Mouse (Mus musculus): ENCODE results near the gene Ubn2. TPM values are rescaled to one million over a fixed set of nuclear protein-coding genes. Genes with fewer than 3 reads are reported as not detected.
A peak's percentile ranks its signal among the peaks of the same experiment; 100 is the strongest.

The Ubn2 gene
- polyA plus RNA-seq, 1 experiment from 2014 or later: 12.4 TPM

DNA sequence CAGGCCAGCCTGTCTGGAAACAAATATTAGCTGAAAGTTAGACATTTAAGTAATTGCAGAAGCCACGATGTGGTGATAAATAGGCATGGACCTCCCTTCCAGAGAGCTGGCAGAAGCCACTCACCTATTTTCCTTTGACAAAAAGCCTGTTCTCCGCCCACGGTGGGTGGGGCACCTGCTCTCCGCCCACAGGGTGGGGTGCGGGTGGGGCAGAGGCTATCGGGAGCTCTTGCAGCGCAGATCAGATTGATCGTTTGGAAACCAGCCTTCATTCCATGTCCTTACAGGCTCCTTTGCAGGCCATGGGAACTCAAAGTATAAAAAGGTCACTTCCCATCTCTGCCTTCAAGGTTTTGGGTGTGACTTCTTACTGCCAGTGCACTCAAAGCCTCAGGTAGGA lies 90.1 kb downstream of the Ubn2 start:
- Histone ChIP-seq H3K9ac (replicated peaks; ENCODE audit: low read length) (no peak overlapping the region), H3K36me3 (replicated peaks; ENCODE audit: control insufficient read depth, insufficient read depth, low read depth, low read length) (no peaks in the 10 kb centered on the region), H3K4me2 (ENCODE audit: low read depth, low read length) (no peak overlapping the region), H3K9me3 (replicated peaks; ENCODE audit: control insufficient read depth, low read length) (no peaks in the 10 kb centered on the region), H3K27me3 (ENCODE audit: control insufficient read depth, insufficient read depth, low read length) (no peaks in the 10 kb centered on the region), H3K4me3 (ENCODE audit: low read depth, low read length) (no peak overlapping the region), H3K4me1 (ENCODE audit: control insufficient read depth, insufficient read depth, low read length) (no peaks in the 10 kb centered on the region), H3K27ac (replicated peaks; ENCODE audit: low read depth, low read length) (no peak overlapping the region)
- WGBS: 17% methylated on average over 8 of the region's 8 CpGs
- no peak for ATAC-seq (replicated peaks; ENCODE audit: insufficient number of reproducible peaks, low FRiP score, low TSS enrichment, low read depth)
- no peak for DNase-seq (ENCODE audit: low spot score)

DNA sequence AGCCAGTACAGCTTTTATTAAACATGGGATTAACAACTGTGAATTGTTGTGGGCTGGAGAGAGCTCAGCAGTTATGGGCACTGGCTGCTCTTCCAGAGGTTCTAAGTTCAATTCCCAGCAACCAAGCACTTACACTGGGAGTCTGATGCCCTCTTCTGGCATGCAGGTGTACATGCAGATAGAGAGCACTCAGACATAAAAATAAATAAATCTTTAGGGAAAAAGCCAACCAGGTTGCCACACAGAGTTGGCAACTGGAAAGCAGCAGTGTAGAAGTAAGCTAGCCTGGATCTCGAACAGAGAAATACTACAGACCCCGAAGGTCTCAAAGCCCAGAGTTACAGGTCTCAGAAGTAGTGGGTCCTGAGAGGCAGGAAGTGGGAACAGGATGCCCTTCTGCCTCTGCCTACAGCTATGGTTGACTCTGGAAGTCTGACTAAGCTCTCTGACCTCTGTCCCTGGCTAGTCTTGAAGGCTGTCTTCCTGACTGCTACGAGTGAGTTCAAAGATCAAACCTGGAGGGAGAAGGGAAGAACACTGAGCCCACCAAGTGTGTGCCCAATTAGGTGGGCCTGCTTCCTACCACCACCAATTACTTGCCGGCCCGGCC lies 97.6 kb downstream of the Ubn2 start:
- WGBS: 39% methylated on average over 5 of the region's 5 CpGs
- Histone ChIP-seq H3K4me2 (ENCODE audit: low read depth, low read length) (no peak overlapping the region), H3K4me3 (ENCODE audit: low read depth, low read length) (no peak overlapping the region), H3K36me3 (replicated peaks; ENCODE audit: control insufficient read depth, insufficient read depth, low read depth, low read length) (no peaks in the 10 kb centered on the region), H3K9ac (replicated peaks; ENCODE audit: low read length) (no peak overlapping the region), H3K9me3 (replicated peaks; ENCODE audit: control insufficient read depth, low read length) (no peaks in the 10 kb centered on the region), H3K27ac (replicated peaks; ENCODE audit: low read depth, low read length) (no peak overlapping the region), H3K4me1 (ENCODE audit: control insufficient read depth, insufficient read depth, low read length) (no peaks in the 10 kb centered on the region), H3K27me3 (ENCODE audit: control insufficient read depth, insufficient read depth, low read length) (no peaks in the 10 kb centered on the region)
- DNase-seq (ENCODE audit: low spot score): peak; percentile 43
- ATAC-seq (replicated peaks; ENCODE audit: insufficient number of reproducible peaks, low FRiP score, low TSS enrichment, low read depth): no peak

DNA sequence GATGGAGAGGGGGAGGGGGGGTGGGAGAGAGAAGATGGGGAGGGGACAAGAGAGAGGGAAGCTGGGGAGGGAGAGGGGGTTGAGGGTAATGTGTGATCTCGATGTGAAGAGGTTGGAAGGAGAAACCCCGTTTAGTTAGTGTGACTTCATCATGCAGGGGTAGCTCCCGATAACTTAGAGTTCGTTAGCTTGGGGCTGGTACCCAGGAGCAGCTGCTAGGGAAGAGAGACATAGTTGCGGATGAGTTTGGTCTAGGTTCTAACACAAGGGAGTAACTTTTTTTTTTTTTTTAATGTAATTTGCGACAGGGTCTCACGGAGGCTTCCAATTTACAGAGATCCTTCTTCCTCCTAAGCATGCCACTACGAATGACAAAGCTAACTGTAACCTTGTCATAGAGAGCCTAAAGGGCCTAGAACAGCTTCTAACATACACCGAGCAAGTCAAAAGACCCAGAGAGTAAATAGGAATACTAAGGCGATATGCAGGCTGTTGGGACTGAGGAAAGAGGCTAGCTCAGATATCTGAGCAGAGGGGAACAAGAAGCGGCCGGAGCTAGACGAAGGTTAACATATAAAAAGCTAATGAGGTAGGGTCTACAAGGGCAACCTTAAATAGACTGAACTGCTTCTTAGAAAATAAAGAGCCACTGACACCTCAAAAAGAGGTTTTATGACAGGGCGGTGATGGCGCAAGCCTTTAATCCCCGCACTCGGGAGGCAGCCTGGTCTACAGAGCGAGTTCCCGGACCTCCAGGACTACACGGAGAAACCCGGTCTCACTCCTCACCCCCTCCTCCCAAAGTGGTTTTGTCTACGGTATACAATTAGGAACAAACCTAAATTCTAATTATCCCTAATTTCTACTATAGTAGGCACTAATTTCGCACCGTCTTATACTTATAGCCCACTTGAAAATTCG lies 99.0 kb downstream of the Ubn2 start:
- Histone ChIP-seq H3K9ac (replicated peaks; ENCODE audit: low read length) (peak overlapping the region; percentile 53), H3K27me3 (ENCODE audit: control insufficient read depth, insufficient read depth, low read length) (no peaks in the 10 kb centered on the region), H3K4me1 (ENCODE audit: control insufficient read depth, insufficient read depth, low read length) (no peaks in the 10 kb centered on the region), H3K4me3 (ENCODE audit: low read depth, low read length) (peak overlapping the region; percentile 85), H3K9me3 (replicated peaks; ENCODE audit: control insufficient read depth, low read length) (no peaks in the 10 kb centered on the region), H3K27ac (replicated peaks; ENCODE audit: low read depth, low read length) (peak overlapping the region; percentile 66), H3K4me2 (ENCODE audit: low read depth, low read length) (peak overlapping the region; percentile 82), H3K36me3 (replicated peaks; ENCODE audit: control insufficient read depth, insufficient read depth, low read depth, low read length) (no peaks in the 10 kb centered on the region)
- ATAC-seq (replicated peaks; ENCODE audit: insufficient number of reproducible peaks, low FRiP score, low TSS enrichment, low read depth): peak; percentile 49
- peak; percentile 30 for DNase-seq (ENCODE audit: low spot score)
- WGBS: 8% methylated on average over 25 of the region's 25 CpGs

DNA sequence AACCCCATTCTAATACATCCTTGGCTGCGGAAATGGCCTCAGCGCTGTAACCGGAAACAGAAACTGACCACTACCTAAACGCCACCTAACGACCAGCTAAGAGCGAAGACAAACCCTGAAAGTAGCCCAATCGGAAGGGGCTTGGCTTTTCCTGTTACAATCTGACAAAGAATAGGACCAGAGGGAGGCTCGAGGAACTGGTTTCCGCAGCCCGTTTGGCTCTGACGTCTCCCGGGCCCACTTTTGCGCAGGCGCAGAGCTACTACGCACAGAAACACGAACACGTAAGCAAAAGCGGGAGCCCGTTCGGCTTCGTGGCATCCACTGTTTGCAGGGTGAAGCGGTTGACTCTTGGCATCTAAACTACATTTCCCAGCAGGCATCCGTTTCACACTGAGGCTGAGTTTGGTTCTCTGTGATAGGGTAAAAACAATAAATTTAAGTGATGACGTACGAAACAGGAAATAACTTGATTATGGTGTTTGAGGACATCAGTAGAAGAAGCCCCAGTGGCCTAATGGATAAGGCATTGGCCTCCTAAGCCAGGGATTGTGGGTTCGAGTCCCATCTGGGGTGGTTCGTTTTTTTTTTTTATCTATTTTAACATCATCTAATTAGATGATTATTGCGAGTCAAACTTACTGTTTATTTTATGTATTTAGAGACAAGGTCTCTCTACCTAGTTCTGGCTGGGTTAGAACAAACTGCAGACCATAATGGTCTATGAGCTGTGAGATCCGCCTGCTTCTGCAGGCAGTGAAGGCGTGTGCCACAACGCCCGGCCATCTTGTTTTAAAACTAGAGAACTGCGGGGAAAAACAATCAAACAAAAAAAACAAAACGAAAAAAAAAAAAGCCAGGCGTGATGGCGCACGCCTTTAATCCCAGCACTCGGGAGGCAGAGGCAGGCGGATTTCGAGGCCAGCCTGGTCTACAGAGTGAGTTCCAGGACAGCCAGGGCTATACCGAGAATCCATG lies 100.0 kb downstream of the Ubn2 start, which contains the start of gene Fmc1:
Fmc1 (plus strand) TSS at position 75 of the 978 bp plus-strand sequence.
- H3K9ac ChIP-seq (replicated peaks; ENCODE audit: low read length): peak within 1 kb of the TSS; percentile 53
- H3K4me1 ChIP-seq (ENCODE audit: control insufficient read depth, insufficient read depth, low read length): no peaks in the 10 kb centered on the region
- DNase-seq (ENCODE audit: low spot score) (peak; percentile 99), ATAC-seq (replicated peaks; ENCODE audit: insufficient number of reproducible peaks, low FRiP score, low TSS enrichment, low read depth) (peak; percentile 90)
- no peaks in the 10 kb centered on the region for H3K27me3 ChIP-seq (ENCODE audit: control insufficient read depth, insufficient read depth, low read length)
- no peaks in the 10 kb centered on the region for H3K36me3 ChIP-seq (replicated peaks; ENCODE audit: control insufficient read depth, insufficient read depth, low read depth, low read length)
- H3K4me2 ChIP-seq (ENCODE audit: low read depth, low read length): peak within 1 kb of the TSS; percentile 82
- WGBS: 6% methylated on average over 41 of the region's 41 CpGs
- peak within 1 kb of the TSS; percentile 85 for H3K4me3 ChIP-seq (ENCODE audit: low read depth, low read length)
- no peaks in the 10 kb centered on the region for H3K9me3 ChIP-seq (replicated peaks; ENCODE audit: control insufficient read depth, low read length)
- peak within 1 kb of the TSS; percentile 85 for H3K27ac ChIP-seq (replicated peaks; ENCODE audit: low read depth, low read length)

DNA sequence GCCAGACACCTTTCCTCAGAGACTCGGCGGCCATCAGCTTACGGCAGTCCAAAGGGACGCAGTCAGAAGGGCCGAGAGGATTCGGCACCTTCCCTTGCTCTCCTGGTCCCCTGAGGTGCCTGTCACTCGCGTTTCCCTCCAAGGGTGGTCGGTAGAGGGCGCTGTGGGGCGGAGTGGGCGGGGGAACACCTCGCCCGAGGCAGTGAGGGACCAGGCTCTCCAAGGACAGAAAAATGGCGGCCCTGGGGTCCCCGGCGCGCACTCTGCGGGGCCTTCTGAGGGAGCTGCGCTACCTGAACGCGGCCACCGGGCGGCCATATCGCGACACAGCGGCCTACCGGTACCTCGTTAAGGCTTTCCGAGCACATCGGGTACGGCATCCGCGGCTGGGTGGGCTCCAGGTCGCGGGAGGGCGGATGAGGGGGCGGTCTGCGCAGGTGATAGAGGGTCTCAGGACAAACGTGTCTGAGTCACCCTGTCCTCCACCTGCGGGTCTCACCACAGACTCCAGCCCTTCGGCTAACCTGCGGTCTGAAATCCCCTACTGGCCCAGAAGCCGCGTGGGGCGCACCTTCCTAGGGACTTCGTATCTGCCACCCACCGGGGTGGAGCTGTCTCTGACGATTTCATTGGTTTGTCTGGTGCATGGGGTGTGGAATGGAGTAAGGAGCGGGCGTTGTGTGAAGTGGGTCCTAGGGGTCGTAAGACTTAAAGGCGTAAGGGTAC lies 101.1 kb downstream of the Ubn2 start:
- peak overlapping the region; percentile 40 for H3K4me2 ChIP-seq (ENCODE audit: low read depth, low read length)
- peak; percentile 97 for DNase-seq (ENCODE audit: low spot score)
- H3K36me3 ChIP-seq (replicated peaks; ENCODE audit: control insufficient read depth, insufficient read depth, low read depth, low read length): no peaks in the 10 kb centered on the region
- peak overlapping the region; percentile 86 for H3K9ac ChIP-seq (replicated peaks; ENCODE audit: low read length)
- H3K4me1 ChIP-seq (ENCODE audit: control insufficient read depth, insufficient read depth, low read length): no peaks in the 10 kb centered on the region
- no peaks in the 10 kb centered on the region for H3K27me3 ChIP-seq (ENCODE audit: control insufficient read depth, insufficient read depth, low read length)
- H3K27ac ChIP-seq (replicated peaks; ENCODE audit: low read depth, low read length): peak overlapping the region; percentile 85
- under 1% methylated on average over 51 of the region's 53 CpGs for WGBS
- peak; percentile 67 for ATAC-seq (replicated peaks; ENCODE audit: insufficient number of reproducible peaks, low FRiP score, low TSS enrichment, low read depth)
- H3K9me3 ChIP-seq (replicated peaks; ENCODE audit: control insufficient read depth, low read length): no peaks in the 10 kb centered on the region
- H3K4me3 ChIP-seq (ENCODE audit: low read depth, low read length): peak overlapping the region; percentile 85

DNA sequence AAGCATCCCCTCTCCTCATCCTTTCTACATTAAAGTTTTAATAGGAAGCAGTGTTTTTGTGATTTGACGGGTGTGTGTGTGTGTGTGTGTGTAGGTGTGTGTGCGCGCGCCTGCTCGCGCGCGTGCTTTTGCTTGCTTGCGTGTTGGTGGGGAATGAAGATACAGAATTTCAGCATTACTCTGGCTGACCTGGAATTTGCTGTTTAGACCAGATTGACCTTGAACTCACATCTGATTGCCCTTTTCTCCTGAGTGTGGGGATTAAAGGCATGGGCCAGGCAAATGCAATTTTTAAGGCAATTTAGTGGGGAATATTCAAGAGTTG lies 101.6 kb downstream of the Ubn2 start:
- H3K36me3 ChIP-seq (replicated peaks; ENCODE audit: control insufficient read depth, insufficient read depth, low read depth, low read length): no peaks in the 10 kb centered on the region
- WGBS: 4% methylated on average over 9 of the region's 9 CpGs
- H3K4me3 ChIP-seq (ENCODE audit: low read depth, low read length): peak overlapping the region; percentile 85
- no peaks in the 10 kb centered on the region for H3K9me3 ChIP-seq (replicated peaks; ENCODE audit: control insufficient read depth, low read length)
- peak overlapping the region; percentile 40 for H3K4me2 ChIP-seq (ENCODE audit: low read depth, low read length)
- DNase-seq (ENCODE audit: low spot score): no peak
- no peaks in the 10 kb centered on the region for H3K27me3 ChIP-seq (ENCODE audit: control insufficient read depth, insufficient read depth, low read length)
- H3K27ac ChIP-seq (replicated peaks; ENCODE audit: low read depth, low read length): peak overlapping the region; percentile 85; the same call in 1 of the 2 replicates
- H3K9ac ChIP-seq (replicated peaks; ENCODE audit: low read length): peak overlapping the region; percentile 86
- no peaks in the 10 kb centered on the region for H3K4me1 ChIP-seq (ENCODE audit: control insufficient read depth, insufficient read depth, low read length)
- no peak for ATAC-seq (replicated peaks; ENCODE audit: insufficient number of reproducible peaks, low FRiP score, low TSS enrichment, low read depth)

DNA sequence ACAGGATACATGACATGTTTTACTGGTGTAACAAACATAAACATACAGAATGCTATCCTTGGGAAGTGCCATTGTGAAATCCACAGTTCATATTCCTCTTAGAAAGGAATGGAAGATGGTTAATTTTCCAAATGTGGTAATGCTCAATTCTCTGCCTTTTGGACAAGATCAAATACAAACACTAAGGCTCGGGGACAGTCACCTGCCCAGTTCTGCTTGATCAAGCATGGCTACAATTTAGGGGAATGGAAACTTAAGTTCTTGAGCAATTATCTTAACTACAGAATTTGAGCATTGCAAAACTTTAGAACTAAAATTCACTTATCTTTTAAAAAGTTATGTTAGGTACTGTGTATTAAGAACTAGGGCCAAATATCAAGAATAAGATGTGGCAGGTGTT lies 102.0 kb downstream of the Ubn2 start:
- Histone ChIP-seq H3K4me1 (ENCODE audit: control insufficient read depth, insufficient read depth, low read length) (no peaks in the 10 kb centered on the region), H3K9me3 (replicated peaks; ENCODE audit: control insufficient read depth, low read length) (no peaks in the 10 kb centered on the region), H3K27me3 (ENCODE audit: control insufficient read depth, insufficient read depth, low read length) (no peaks in the 10 kb centered on the region), H3K4me2 (ENCODE audit: low read depth, low read length) (peak overlapping the region; percentile 40), H3K9ac (replicated peaks; ENCODE audit: low read length) (no peak overlapping the region), H3K36me3 (replicated peaks; ENCODE audit: control insufficient read depth, insufficient read depth, low read depth, low read length) (no peaks in the 10 kb centered on the region), H3K27ac (replicated peaks; ENCODE audit: low read depth, low read length) (no peak overlapping the region), H3K4me3 (ENCODE audit: low read depth, low read length) (no peak overlapping the region)
- no peak for DNase-seq (ENCODE audit: low spot score)
- 81% methylated on average over 1 of the region's 1 CpGs for WGBS
- ATAC-seq (replicated peaks; ENCODE audit: insufficient number of reproducible peaks, low FRiP score, low TSS enrichment, low read depth): no peak

All from embryonic facial prominence, embryonic 11.5 days (tissue).